Mouse (Mus musculus): ENCODE results near the gene Pde4c. TPM values are rescaled to one million over a fixed set of nuclear protein-coding genes. Genes with fewer than 3 reads are reported as not detected.

Pde4c gene
- polyA plus RNA-seq, 1 experiment from 2014 or later = 8.0 TPM

DNA sequence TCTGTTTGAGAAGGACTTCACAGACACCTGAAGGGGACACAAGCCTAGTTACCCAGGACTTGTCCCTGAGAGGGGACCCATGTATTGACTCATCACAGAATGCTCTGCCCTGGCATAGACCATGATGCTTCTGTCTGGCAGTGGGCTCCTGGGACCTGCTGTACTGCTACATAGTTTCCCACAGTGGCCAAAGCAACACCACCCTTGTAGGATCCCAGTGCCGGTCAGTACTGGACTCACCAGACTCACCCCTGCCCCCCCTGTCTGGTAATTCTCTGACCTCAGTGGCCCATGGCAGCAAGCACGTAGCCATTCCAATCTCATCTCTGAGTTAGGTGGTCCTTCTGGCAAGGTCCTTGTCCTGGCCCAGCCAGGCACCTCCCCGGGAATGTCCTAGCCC lies 35.4 kb upstream of the Pde4c start:
- Histone ChIP-seq H3K27me3 (ENCODE audit: insufficient read depth, low read length) (no peaks in the 10 kb centered on the region), H3K4me1 (replicated peaks; ENCODE audit: insufficient read depth, low read length) (peaks cover 11% of the 10 kb centered on the region), H3K36me3 (ENCODE audit: insufficient read depth, low read length) (no peaks in the 10 kb centered on the region), H3K4me3 (replicated peaks; ENCODE audit: low read depth, low read length) (no peak overlapping the region), H3K9me3 (replicated peaks; ENCODE audit: low read length) (no peaks in the 10 kb centered on the region), H3K27ac (no peak overlapping the region), H3K4me2 (ENCODE audit: low read length) (no peak overlapping the region), H3K9ac (ENCODE audit: low read depth, low read length) (no peak overlapping the region)
- WGBS = 84% methylated on average over 3 of the region's 3 CpGs
- no peak for TF ChIP-seq CTCF (IDR thresholded peaks at IDR 0.05; ENCODE audit: low read depth)
- DNase-seq (ENCODE audit: low spot score) = no peak
- ATAC-seq (replicated peaks; ENCODE audit: low FRiP score, low read depth) = no peak

DNA sequence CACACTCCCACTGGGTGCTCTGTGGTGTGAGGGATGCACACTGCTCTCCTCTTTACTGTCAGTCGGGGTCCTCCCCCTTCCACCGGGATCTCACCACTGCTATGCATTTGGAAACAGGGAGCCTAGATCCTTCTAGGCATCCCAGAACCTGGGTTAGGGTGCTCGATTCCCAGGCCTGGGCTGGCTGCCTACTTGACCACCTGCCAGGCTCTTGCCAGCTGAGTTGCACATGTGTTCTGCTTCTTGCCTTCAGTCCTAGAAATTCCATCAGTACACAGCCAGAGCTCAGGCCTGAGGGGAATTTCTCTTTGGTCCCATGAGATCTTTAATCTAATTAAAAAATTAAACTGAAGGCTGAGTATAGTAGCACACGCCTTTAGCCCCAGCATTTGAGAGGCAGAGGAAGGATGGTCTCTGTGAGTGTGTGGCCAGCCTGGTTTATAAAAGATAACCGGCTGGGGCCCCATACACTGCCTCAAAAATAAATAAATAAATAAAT lies 33.6 kb upstream of the Pde4c start:
- Histone ChIP-seq H3K4me2 (ENCODE audit: low read length) (no peak overlapping the region), H3K4me3 (replicated peaks; ENCODE audit: low read depth, low read length) (no peak overlapping the region), H3K9ac (ENCODE audit: low read depth, low read length) (no peak overlapping the region), H3K4me1 (replicated peaks; ENCODE audit: insufficient read depth, low read length) (peaks cover 11% of the 10 kb centered on the region), H3K27me3 (ENCODE audit: insufficient read depth, low read length) (no peaks in the 10 kb centered on the region), H3K36me3 (ENCODE audit: insufficient read depth, low read length) (no peaks in the 10 kb centered on the region), H3K9me3 (replicated peaks; ENCODE audit: low read length) (no peaks in the 10 kb centered on the region), H3K27ac (no peak overlapping the region)
- WGBS = 67% methylated on average over 5 of the region's 5 CpGs
- ATAC-seq (replicated peaks; ENCODE audit: low FRiP score, low read depth) (no peak), DNase-seq (ENCODE audit: low spot score) (no peak)
- no peak for TF ChIP-seq CTCF (IDR thresholded peaks at IDR 0.05; ENCODE audit: low read depth)

GRCm38 (mm10) chr8:70691230-70691629 lies 32.3 kb upstream of the Pde4c start:
- 0 out of 2 replicates have a peak overlapping the region, but pooled peaks have one; percentile 48 for H3K9ac ChIP-seq (ENCODE audit: low read depth, low read length)
- H3K9me3 ChIP-seq (replicated peaks; ENCODE audit: low read length) = no peaks in the 10 kb centered on the region
- H3K4me3 ChIP-seq (replicated peaks; ENCODE audit: low read depth, low read length) = no peak overlapping the region
- H3K4me2 ChIP-seq (ENCODE audit: low read length) = peak overlapping the region; percentile 48; the same call in 1 of the 2 replicates
- peak overlapping the region; percentile 54 for H3K27ac ChIP-seq
- 53% methylated on average over 4 of the region's 4 CpGs for WGBS
- ATAC-seq (replicated peaks; ENCODE audit: low FRiP score, low read depth) (no peak), DNase-seq (ENCODE audit: low spot score) (no peak)
- H3K27me3 ChIP-seq (ENCODE audit: insufficient read depth, low read length) = no peaks in the 10 kb centered on the region
- no peaks in the 10 kb centered on the region for H3K36me3 ChIP-seq (ENCODE audit: insufficient read depth, low read length)
- H3K4me1 ChIP-seq (replicated peaks; ENCODE audit: insufficient read depth, low read length) = peaks cover 19% of the 10 kb centered on the region
- TF ChIP-seq CTCF (IDR thresholded peaks at IDR 0.05; ENCODE audit: low read depth) = no peak

GRCm38 (mm10) chr8:70691727-70692231 lies 31.7 kb upstream of the Pde4c start:
- TF ChIP-seq CTCF (IDR thresholded peaks at IDR 0.05; ENCODE audit: low read depth) = no peak
- 2% methylated on average over 20 of the region's 20 CpGs for WGBS
- H3K9ac ChIP-seq (ENCODE audit: low read depth, low read length) = peak overlapping the region; percentile 48
- H3K27ac ChIP-seq = peak overlapping the region; percentile 54
- H3K27me3 ChIP-seq (ENCODE audit: insufficient read depth, low read length) = no peaks in the 10 kb centered on the region
- H3K4me3 ChIP-seq (replicated peaks; ENCODE audit: low read depth, low read length) = no peak overlapping the region
- peak overlapping the region; percentile 48 for H3K4me2 ChIP-seq (ENCODE audit: low read length)
- no peaks in the 10 kb centered on the region for H3K36me3 ChIP-seq (ENCODE audit: insufficient read depth, low read length)
- ATAC-seq (replicated peaks; ENCODE audit: low FRiP score, low read depth) = peak; percentile 44
- H3K4me1 ChIP-seq (replicated peaks; ENCODE audit: insufficient read depth, low read length) = peaks cover 22% of the 10 kb centered on the region
- H3K9me3 ChIP-seq (replicated peaks; ENCODE audit: low read length) = no peaks in the 10 kb centered on the region
- peak; percentile 76 for DNase-seq (ENCODE audit: low spot score)

DNA sequence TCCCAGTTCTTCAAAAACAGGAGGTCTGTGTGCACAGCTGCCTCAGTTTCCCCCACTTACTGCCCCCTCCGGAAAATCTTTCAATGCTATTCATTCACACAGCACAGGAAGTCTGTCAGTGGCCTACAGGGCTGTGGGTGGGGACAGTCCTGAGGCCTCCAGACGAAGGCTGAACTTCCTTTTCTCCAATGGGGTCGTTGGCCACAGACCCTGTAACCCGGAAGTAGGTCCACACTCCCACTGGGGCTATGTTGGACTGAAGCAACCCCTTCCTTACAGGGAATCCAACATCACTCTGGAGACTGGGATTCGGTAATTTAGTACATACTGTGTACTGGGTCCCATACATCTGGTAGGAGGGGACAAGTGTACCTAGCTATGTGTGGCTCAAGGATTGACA lies 29.9 kb upstream of the Pde4c start:
- no peak overlapping the region for H3K4me3 ChIP-seq (replicated peaks; ENCODE audit: low read depth, low read length)
- no peaks in the 10 kb centered on the region for H3K27me3 ChIP-seq (ENCODE audit: insufficient read depth, low read length)
- no peak overlapping the region for H3K27ac ChIP-seq
- no peak for TF ChIP-seq CTCF (IDR thresholded peaks at IDR 0.05; ENCODE audit: low read depth)
- H3K4me1 ChIP-seq (replicated peaks; ENCODE audit: insufficient read depth, low read length) = peaks cover 36% of the 10 kb centered on the region
- no peak overlapping the region for H3K4me2 ChIP-seq (ENCODE audit: low read length)
- H3K9ac ChIP-seq (ENCODE audit: low read depth, low read length) = no peak overlapping the region
- ATAC-seq (replicated peaks; ENCODE audit: low FRiP score, low read depth) (no peak), DNase-seq (ENCODE audit: low spot score) (no peak)
- no peaks in the 10 kb centered on the region for H3K9me3 ChIP-seq (replicated peaks; ENCODE audit: low read length)
- H3K36me3 ChIP-seq (ENCODE audit: insufficient read depth, low read length) = no peaks in the 10 kb centered on the region
- WGBS = 58% methylated on average over 5 of the region's 5 CpGs

DNA sequence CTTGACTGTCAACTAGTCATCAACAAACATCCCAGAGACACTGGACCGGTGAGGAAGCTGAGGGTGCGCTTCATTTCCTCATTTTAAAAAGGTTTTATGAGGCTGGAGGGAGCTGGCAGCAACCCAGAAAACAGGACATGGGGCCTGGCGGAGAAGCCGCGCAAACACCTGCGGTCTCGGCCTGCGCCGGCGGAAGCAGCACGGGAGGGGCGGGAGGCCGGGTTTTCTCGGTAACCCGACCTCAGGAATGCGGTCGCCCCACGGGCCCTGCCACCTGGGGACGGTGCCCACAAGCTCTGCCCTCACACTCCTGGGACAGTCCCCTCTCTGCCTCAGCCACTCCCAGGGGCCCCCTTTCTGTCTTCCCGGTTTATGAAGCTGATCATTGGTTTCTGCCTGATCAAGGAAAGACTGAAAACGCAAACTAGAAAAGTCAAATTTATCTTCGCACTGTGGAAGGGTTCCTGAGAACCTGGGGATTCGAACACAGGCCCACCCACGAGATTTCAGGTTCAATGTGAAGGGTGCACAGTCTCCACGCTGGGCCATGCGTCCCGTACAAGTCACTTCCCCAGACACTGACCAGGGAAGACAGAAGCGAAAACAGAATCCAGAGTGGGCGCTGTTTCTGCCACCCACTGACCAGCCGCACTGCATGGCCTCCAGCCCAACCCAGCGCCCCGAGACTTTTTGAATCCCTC lies 28.1 kb upstream of the Pde4c start:
- peak; percentile 43 for DNase-seq (ENCODE audit: low spot score)

More for the DNA sequence above, 28.1 kb upstream of the Pde4c start:
- Histone ChIP-seq H3K27ac (peak overlapping the region; percentile 99), H3K4me1 (replicated peaks; ENCODE audit: insufficient read depth, low read length) (peaks cover 36% of the 10 kb centered on the region), H3K9ac (ENCODE audit: low read depth, low read length) (peak overlapping the region; percentile 44; the same call in 1 of the 2 replicates), H3K4me2 (ENCODE audit: low read length) (0 out of 2 replicates have a peak overlapping the region, but pooled peaks have one; percentile 53), H3K4me3 (replicated peaks; ENCODE audit: low read depth, low read length) (no peak overlapping the region), H3K36me3 (ENCODE audit: insufficient read depth, low read length) (no peaks in the 10 kb centered on the region), H3K27me3 (ENCODE audit: insufficient read depth, low read length) (no peaks in the 10 kb centered on the region), H3K9me3 (replicated peaks; ENCODE audit: low read length) (no peaks in the 10 kb centered on the region)
- TF ChIP-seq CTCF (IDR thresholded peaks at IDR 0.05; ENCODE audit: low read depth) = no peak
- no peak for ATAC-seq (replicated peaks; ENCODE audit: low FRiP score, low read depth)
- WGBS = 22% methylated on average over 32 of the region's 32 CpGs

Data from kidney, postnatal 0 days (tissue).